Mouse (Mus musculus) heart, postnatal 0 days (tissue): ENCODE results near the gene Zfp39.

Experiments
- CTCF ChIP-seq: IDR thresholded peaks from 2 replicates; pipeline ENCODE4 v1.5.1; 2016; ENCODE audit warnings: antibody characterized with exemption, control low read depth, low read depth
- EP300 ChIP-seq: IDR thresholded peaks from 2 replicates; pipeline ENCODE4 v1.6.1; 2016; ENCODE audit warnings: antibody characterized with exemption, low read depth

- no peak for TF ChIP-seq CTCF
- TF ChIP-seq EP300 = peak; percentile 98
Observed at GRCm38 (mm10) chr11:58938322-58939087, 34.5 kb upstream of the Zfp39 start, which contains the start of gene Rnf187.
